Mouse (Mus musculus) heart, embryonic 15.5 days (tissue): ENCODE data around the gene Wfdc2. TPM values are rescaled to one million over a fixed set of nuclear protein-coding genes. Genes with fewer than 3 reads are reported as not detected.

Experiments used
- ATAC-seq: fragments of 200-750 bp; cut with Nextera tagmentation; replicated peaks from 2 replicates; pipeline ENCODE4 v1.8.0; 2017; ENCODE audit warnings: low read depth, moderate TSS enrichment; ENCODE audit not compliant: insufficient number of reproducible peaks, insufficient read depth, low FRiP score
- H3K27ac ChIP-seq: fragments of 300-500 bp; sonication (generic); 2 replicates; pipeline ENCODE4 v1.5.1; 2015; ENCODE audit warnings: mild to moderate bottlenecking, inconsistent platforms
- H3K27me3 ChIP-seq: fragments of 300-500 bp; sonication (generic); 2 replicates; pipeline ENCODE4 v1.6.1; 2015; ENCODE audit warnings: inconsistent platforms
- H3K36me3 ChIP-seq: fragments of 300-500 bp; sonication (generic); 2 replicates; pipeline ENCODE4 v1.6.1; 2015; ENCODE audit warnings: mild to moderate bottlenecking, inconsistent platforms
- H3K4me1 ChIP-seq: fragments of 300-500 bp; sonication (generic); replicated peaks from 2 replicates; pipeline ENCODE4 v1.6.1; 2015; ENCODE audit warnings: inconsistent platforms
- H3K4me2 ChIP-seq: fragments of 300-500 bp; sonication (generic); 2 replicates; pipeline ENCODE4 v1.6.1; 2015; ENCODE audit warnings: inconsistent platforms, mild to moderate bottlenecking, moderate library complexity
- H3K4me3 ChIP-seq: fragments of 300-500 bp; sonication (generic); 2 replicates; pipeline ENCODE4 v1.5.1; 2015; ENCODE audit warnings: mild to moderate bottlenecking, inconsistent platforms
- H3K9ac ChIP-seq: fragments of 300-500 bp; sonication (generic); 2 replicates; pipeline ENCODE4 v1.6.1; 2015; ENCODE audit warnings: mild to moderate bottlenecking, inconsistent platforms
- H3K9me3 ChIP-seq: fragments of 300-500 bp; sonication (generic); replicated peaks from 2 replicates; pipeline ENCODE4 v1.6.1; 2016; ENCODE audit warnings: inconsistent platforms
- WGBS: fragments of 180-500 bp; shearing (Covaris S2); methylation state at CpG from one replicate; pipeline ENCODE4 v1.1.7; 2015; ENCODE audit warnings: mixed read lengths; 5-methylcytosine and 5-hydroxymethylcytosine counted together
- polyA plus RNA-seq: library from polyadenylated mRNA; unstranded; fragments of >200 nt; fragmentation: Nextera tagmentation; extraction: Ambion mirVana; gene quantifications from 2 replicates; pipeline ENCODE4 v1.2.1, GENCODE M21; 2015

The Wfdc2 gene
- 10.0 and 39.8 TPM in 2 replicates for polyA plus RNA-seq

DNA sequence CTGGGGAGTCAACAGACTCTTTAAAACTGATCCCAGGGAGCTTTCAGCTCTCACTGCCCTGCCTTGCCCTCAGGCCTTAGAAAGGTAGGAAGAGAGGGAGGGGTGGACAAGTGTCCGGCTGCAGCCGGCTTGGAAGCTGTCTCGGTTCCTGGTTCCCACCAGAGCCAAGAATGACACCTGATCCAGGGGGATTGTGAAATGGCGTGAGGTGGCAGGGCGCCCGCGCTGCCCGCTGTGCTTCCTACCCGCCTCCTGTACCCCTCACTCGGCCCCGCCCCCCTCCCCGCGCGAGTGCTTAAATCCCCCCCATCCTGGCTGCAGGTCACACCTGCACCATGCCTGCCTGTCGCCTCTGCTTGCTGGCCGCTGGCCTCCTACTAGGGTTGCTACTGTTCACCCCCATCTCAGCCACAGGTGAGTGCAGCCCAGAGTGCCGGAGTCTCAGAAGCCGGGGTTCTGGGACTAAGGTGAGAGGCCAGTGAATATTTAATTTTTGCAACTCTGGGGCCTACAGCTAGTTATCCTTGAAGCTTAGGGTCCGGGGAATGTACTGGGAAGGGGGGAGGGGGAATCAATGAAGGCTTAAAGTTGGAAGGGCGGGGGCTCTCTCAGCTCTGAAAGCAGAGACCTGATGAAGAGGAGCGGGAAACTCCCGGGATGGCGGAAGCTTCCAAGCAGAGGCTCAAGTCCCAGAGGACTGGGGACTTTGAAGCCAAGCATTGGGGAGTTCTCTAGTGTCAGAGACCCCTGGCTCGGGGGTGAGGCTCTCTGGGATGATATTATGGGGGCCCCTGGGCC lies at the start of gene Wfdc2:
Gene Wfdc2 (plus strand): TSS at position 23 of the 798 bp plus-strand sequence.
- H3K4me1 ChIP-seq = peaks cover 17% of the 10 kb centered on the region
- H3K36me3 ChIP-seq = no peaks in the 10 kb centered on the region
- peaks cover 41% of the 10 kb centered on the region for H3K27me3 ChIP-seq
- 7% methylated on average over 24 of the region's 24 CpGs for WGBS
- H3K9me3 ChIP-seq = no peaks in the 10 kb centered on the region
- ATAC-seq = no peak
- no peak within 1 kb of the TSS for H3K27ac ChIP-seq
- peak within 1 kb of the TSS; percentile 56 for H3K4me3 ChIP-seq
- peak within 1 kb of the TSS; percentile 97 for H3K4me2 ChIP-seq
- H3K9ac ChIP-seq = peak within 1 kb of the TSS; percentile 59

DNA sequence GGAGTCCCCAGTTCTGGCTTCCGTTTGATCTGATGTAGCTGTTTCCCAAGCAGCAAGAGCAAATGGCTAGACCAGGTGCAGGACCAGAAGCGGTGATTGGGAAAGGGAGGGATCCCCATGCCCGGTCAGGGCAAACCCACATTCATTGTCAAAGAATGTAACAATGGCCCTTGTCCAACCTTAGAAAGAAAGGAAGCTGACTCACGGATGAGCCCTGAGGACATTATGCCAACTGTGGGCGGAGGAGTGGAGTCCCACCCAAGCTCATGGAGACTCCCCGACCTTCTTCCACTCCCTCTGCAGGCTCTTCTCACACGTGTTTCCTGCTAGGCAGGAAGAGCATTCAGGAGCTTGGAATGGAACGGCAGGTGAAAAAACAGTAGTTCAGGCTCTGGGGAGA lies 48.8 kb upstream of the Wfdc2 start:
- Histone ChIP-seq H3K36me3 (no peaks in the 10 kb centered on the region), H3K4me2 (no peak overlapping the region), H3K9me3 (no peaks in the 10 kb centered on the region), H3K27ac (peak overlapping the region; percentile 32), H3K9ac (no peak overlapping the region), H3K27me3 (no peaks in the 10 kb centered on the region), H3K4me3 (no peak overlapping the region), H3K4me1 (peaks cover 8% of the 10 kb centered on the region; the same call in 1 of the 2 replicates)
- peak; percentile 47 for ATAC-seq
- WGBS = 54% methylated on average over 8 of the region's 8 CpGs

DNA sequence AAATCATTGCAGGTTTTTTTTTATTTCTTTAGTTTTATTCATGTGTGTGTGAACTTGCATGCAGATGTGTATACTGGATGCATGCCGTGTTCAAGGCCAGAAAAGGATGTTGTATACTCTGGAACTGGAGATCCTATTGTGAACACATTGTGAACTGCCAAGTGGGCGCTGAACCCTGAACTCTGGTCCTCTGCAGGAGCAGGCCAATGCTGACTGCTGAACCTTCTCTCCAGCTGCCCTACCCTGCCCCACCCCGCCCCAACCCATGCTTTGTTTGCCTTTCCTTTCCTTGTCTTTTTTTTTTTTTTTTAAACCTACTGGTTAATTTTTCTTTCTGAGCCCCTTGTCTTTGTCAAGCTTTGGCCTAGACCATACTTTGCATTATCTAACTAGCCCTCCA lies 47.3 kb upstream of the Wfdc2 start:
- no peaks in the 10 kb centered on the region for H3K36me3 ChIP-seq
- no peak for ATAC-seq
- no peak overlapping the region for H3K4me2 ChIP-seq
- no peak overlapping the region for H3K4me3 ChIP-seq
- peaks cover 14% of the 10 kb centered on the region for H3K4me1 ChIP-seq
- no peak overlapping the region for H3K9ac ChIP-seq
- 71% methylated on average over 3 of the region's 3 CpGs for WGBS
- H3K27me3 ChIP-seq = no peaks in the 10 kb centered on the region
- H3K9me3 ChIP-seq = no peaks in the 10 kb centered on the region
- H3K27ac ChIP-seq = no peak overlapping the region

DNA sequence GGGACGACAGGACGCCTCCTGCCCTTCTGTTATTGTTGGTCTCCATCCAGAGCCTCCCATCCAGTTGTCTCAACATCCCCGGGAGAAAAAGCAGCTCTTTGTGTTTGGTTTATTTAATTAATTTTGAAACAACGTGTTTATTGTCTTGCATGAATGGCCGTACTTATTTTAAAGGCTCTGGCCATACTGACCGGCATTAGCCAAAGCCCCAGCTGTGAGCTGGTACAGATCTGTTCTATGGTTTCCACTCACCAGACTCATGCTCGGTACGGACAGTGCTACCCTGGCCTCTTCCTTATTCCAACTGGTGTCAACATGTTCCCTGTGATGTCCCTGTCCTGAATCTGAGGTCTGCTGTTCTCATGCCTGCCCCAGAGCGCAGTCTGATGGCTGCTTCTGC lies 46.3 kb upstream of the Wfdc2 start:
- Histone ChIP-seq H3K27ac (no peak overlapping the region), H3K4me2 (no peak overlapping the region), H3K4me1 (peaks cover 9% of the 10 kb centered on the region), H3K27me3 (no peaks in the 10 kb centered on the region), H3K36me3 (no peaks in the 10 kb centered on the region), H3K4me3 (no peak overlapping the region), H3K9ac (no peak overlapping the region), H3K9me3 (no peaks in the 10 kb centered on the region)
- ATAC-seq = no peak
- WGBS = 66% methylated on average over 9 of the region's 9 CpGs

DNA sequence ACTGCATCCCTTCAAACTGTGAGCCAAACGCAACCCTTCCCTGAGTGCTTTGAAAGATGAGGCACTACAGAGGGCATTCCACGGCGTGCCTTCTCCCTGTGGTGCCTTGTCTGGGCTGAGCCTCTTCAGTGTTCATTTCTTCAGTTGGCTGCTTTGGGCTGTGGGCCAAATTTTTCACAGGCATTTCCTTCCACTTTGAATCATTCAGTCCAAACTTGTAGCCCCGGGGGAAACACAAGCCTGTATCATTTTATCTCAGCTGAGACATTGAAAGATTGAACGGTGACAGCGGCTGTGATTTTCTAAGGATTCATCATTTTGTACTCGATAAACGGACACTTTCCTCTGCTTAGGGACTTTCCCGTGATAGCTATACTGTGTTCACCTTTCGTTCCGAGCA lies 45.6 kb upstream of the Wfdc2 start:
- no peak overlapping the region for H3K9ac ChIP-seq
- no peak overlapping the region for H3K27ac ChIP-seq
- no peak overlapping the region for H3K4me2 ChIP-seq
- WGBS = 78% methylated on average over 11 of the region's 11 CpGs
- no peak overlapping the region for H3K4me3 ChIP-seq
- no peaks in the 10 kb centered on the region for H3K9me3 ChIP-seq
- no peaks in the 10 kb centered on the region for H3K27me3 ChIP-seq
- no peak for ATAC-seq
- H3K36me3 ChIP-seq = no peaks in the 10 kb centered on the region
- H3K4me1 ChIP-seq = peaks cover 9% of the 10 kb centered on the region

DNA sequence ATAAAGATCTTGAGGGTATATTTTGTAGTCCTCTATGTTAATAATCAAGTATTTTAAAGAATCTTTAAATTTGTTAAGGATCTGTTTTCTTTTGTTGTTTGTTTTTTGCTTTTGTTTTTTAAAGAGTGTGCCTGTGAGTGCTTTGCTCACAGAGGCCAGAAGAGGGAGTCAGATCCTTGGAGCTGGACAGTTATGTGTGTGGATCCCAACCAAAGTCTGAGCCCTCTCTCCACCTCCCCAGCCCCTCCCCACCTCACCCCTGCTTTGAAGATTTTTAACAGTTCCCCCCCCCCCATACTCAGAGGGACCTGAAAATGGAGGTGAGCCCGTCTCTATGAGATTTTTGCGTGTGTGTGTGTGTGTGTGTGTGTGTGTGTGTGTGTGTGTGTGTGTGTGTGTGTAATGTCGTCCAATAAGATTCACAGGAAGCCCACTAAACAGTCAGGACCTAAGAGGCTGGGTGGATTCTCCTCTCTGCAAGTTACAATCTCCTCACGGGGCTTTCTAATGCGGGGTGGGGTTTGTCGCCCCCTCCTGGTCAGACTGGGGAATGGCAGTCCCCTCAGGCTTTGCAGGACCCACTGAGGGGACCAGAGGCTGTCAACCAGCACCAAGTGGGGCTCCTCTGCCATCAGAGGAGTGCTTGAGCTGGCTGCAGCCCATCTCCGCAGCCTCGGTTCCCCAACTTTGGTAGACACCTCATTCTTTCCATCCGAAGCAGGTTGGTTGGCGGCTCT lies 44.6 kb upstream of the Wfdc2 start:
- ATAC-seq = no peak
- H3K36me3 ChIP-seq = no peaks in the 10 kb centered on the region
- H3K4me2 ChIP-seq = no peak overlapping the region
- no peak overlapping the region for H3K9ac ChIP-seq
- 29% methylated on average over 10 of the region's 10 CpGs for WGBS
- H3K4me3 ChIP-seq = no peak overlapping the region
- H3K9me3 ChIP-seq = no peaks in the 10 kb centered on the region
- peaks cover 9% of the 10 kb centered on the region for H3K27me3 ChIP-seq
- peaks cover 9% of the 10 kb centered on the region for H3K4me1 ChIP-seq
- peak overlapping the region; percentile 40; the same call in 1 of the 2 replicates for H3K27ac ChIP-seq

DNA sequence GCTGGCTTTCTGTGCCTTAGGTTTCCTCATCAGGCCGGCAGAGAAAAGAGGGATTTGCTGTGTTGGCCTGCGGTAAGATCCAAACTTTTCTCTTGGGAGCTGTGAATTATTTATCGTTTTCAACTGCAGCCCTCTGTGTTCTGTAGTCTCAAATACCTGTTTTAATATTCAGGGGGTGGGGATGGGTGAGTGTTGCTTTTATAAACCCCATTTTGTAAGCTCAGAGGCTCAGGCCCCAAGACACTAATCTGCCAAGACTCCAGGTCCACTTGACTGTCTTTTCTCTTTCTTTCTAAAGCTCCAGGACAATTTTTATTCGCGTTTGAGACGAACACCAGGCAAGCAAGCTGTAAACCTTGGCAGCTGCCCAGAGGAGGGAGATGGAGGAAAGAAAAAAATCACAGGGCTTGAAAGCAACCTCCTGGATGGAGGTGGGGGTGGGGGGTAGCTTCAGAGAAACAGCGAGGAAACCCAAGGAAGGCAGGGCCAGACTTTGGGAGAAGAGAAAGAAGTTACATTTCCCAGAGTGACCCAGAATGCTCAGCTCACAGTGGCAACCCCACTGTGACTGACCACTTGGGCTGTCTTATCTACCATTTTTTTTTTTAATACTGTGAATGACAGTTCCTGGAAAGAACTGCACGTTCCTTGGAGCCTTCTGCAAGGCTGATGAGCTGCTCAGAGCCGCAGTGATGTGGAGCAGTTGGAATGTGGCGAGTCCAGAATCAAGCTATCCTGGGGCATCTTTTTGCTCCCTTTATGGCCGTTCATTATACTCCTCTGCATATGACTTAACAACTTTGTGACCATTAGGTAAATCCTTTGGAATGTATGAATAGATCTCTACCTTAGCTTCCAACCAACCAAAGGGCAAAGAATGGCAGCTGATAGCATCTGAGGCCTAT lies 43.7 kb upstream of the Wfdc2 start:
- Histone ChIP-seq H3K36me3 (no peaks in the 10 kb centered on the region), H3K9me3 (no peaks in the 10 kb centered on the region), H3K4me2 (no peak overlapping the region), H3K27ac (peak overlapping the region; percentile 50), H3K4me1 (peaks cover 9% of the 10 kb centered on the region), H3K4me3 (no peak overlapping the region), H3K27me3 (peaks cover 17% of the 10 kb centered on the region), H3K9ac (no peak overlapping the region)
- ATAC-seq = no peak
- 34% methylated on average over 11 of the region's 11 CpGs for WGBS

DNA sequence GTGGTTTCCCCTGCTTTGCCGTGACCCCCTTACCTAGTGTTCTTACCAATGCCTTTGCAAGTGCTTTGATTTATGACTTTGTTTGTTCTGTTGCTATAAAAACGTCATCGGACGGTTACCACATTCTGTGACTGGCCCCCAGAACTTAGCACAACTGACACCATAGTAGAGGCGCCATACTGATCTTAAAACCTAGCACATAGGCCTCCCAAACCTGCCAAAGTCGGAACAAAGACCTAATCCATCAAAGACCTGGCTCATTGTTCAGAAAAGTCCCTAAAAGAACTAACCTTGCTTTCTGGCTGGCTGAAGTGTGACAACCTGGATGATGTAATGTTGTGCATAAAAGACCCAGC lies 43.1 kb upstream of the Wfdc2 start:
- 64% methylated on average over 6 of the region's 6 CpGs for WGBS
- Histone ChIP-seq H3K36me3 (no peaks in the 10 kb centered on the region), H3K27me3 (peaks cover 17% of the 10 kb centered on the region), H3K9me3 (no peaks in the 10 kb centered on the region), H3K4me3 (no peak overlapping the region), H3K27ac (peak overlapping the region; percentile 50; the same call in 1 of the 2 replicates), H3K4me2 (no peak overlapping the region), H3K9ac (no peak overlapping the region), H3K4me1 (peaks cover 9% of the 10 kb centered on the region)
- no peak for ATAC-seq

DNA sequence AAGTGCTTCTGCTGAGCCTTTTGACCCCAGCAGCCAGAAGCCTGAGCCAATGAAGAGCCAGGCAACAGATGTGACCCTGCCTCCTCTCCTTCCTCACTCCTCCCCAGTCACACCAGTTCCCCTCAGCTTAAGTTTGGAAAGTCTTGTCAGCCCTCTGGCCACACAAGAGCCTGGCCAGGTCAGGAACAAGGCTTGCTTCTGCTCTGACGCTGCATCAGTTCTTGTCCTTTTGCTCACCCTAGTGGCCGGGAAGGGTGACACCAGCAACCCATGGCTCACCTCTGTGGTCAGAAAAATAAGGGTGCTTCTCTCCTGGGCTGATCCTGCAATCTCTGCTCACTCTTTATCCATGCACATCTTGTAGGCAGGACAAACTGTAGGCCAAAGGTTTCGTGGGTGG lies 41.4 kb upstream of the Wfdc2 start:
- Histone ChIP-seq H3K9ac (no peak overlapping the region), H3K4me2 (no peak overlapping the region), H3K4me1 (peaks cover 9% of the 10 kb centered on the region), H3K36me3 (no peaks in the 10 kb centered on the region), H3K4me3 (no peak overlapping the region), H3K27ac (no peak overlapping the region), H3K27me3 (peaks cover 17% of the 10 kb centered on the region), H3K9me3 (no peaks in the 10 kb centered on the region)
- ATAC-seq = no peak
- WGBS = 11% methylated on average over 3 of the region's 3 CpGs

DNA sequence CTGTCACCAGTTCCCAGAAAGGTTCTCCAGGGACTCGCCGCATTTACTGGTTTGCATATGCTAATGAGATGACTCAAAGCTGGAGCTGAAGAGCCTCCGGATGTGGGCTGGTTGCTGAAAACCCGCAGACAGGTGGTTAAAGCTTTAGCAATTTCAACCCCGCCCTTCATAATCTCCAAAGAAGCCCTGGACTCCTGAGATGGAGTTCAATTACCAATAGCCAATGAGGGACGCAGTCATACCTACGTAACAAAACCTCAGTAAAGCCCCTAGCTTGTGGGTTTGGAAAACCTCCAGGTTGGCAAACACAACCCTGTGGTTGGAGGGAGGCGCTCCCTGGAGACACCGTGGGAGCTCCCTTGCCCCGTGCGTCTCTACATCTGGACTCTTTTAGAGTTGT lies 40.4 kb upstream of the Wfdc2 start:
- no peak for ATAC-seq
- H3K27ac ChIP-seq = no peak overlapping the region
- H3K4me2 ChIP-seq = 0 out of 2 replicates have a peak overlapping the region, but pooled peaks have one; percentile 12
- peaks cover 9% of the 10 kb centered on the region for H3K4me1 ChIP-seq
- no peak overlapping the region for H3K4me3 ChIP-seq
- WGBS = 14% methylated on average over 11 of the region's 11 CpGs
- no peaks in the 10 kb centered on the region for H3K36me3 ChIP-seq
- H3K9me3 ChIP-seq = no peaks in the 10 kb centered on the region
- no peak overlapping the region for H3K9ac ChIP-seq
- peaks cover 17% of the 10 kb centered on the region for H3K27me3 ChIP-seq

DNA sequence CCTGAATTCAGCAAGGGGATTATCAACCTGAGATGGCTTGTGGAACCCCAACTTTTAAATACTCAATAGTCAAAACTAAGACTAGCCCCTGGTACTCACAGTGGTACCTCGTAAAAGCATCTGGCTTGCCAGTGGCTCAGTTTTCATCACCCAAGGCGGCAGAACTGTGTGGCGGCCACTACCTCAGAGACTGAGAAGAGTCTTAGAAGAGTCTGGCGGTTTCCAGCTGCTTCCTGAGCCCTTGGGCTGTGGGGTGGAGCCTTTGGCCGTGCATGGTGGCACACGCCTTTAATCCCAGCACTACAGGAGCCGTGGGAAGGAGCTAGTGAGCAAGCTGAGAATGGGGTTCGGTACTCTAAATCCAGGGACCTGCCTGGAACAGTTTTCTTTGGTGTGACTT lies 39.9 kb upstream of the Wfdc2 start:
- Histone ChIP-seq H3K4me3 (no peak overlapping the region), H3K4me2 (0 out of 2 replicates have a peak overlapping the region, but pooled peaks have one; percentile 12), H3K9ac (no peak overlapping the region), H3K9me3 (no peaks in the 10 kb centered on the region), H3K36me3 (no peaks in the 10 kb centered on the region), H3K27me3 (peaks cover 17% of the 10 kb centered on the region), H3K27ac (no peak overlapping the region), H3K4me1 (peaks cover 9% of the 10 kb centered on the region)
- 25% methylated on average over 8 of the region's 8 CpGs for WGBS
- ATAC-seq = no peak
